Mouse (Mus musculus) ES-E14 (cell line): ENCODE measurements around the gene S1pr4. TPM values are rescaled to one million over a fixed set of nuclear protein-coding genes. Genes with fewer than 3 reads are reported as not detected.

Experiments
- DNase-seq: peaks from one replicate; pipeline ENCODE4 v3.0.0-alpha.2; 2013; ENCODE audit warnings: low read depth, low spot score
- H3K27ac ChIP-seq: 2 replicates; pipeline ENCODE4 v1.5.1; 2012; ENCODE audit warnings: low read depth, mild to moderate bottlenecking, low read length, moderate library complexity, mixed read lengths; ENCODE audit not compliant: poor library complexity, insufficient read depth, severe bottlenecking
- H3K36me3 ChIP-seq: 2 replicates; pipeline ENCODE4 v1.6.1; 2012; ENCODE audit warnings: mild to moderate bottlenecking, low read length, moderate library complexity, mixed read lengths; ENCODE audit not compliant: control insufficient read depth, poor library complexity, insufficient read depth, severe bottlenecking
- H3K4me1 ChIP-seq, 2 experiments: fragments of 150-350 bp in 1 of 2; sonication (generic) in 1 of 2; 2 replicates each; pipeline ENCODE4 v1.6.1; 2012; ENCODE audit warnings: low read length in 2 of 2, mild to moderate bottlenecking in 1 of 2, mixed read lengths in 1 of 2; ENCODE audit not compliant: control insufficient read depth in 2 of 2, insufficient read depth in 2 of 2, poor library complexity in 1 of 2
- H3K4me3 ChIP-seq, 2 experiments: fragments of 150-350 bp in 1 of 2; sonication (generic) in 1 of 2; 2 replicates each; pipeline ENCODE4 v1.5.1; 2012; ENCODE audit warnings: low read length in 2 of 2, low read depth in 1 of 2, mild to moderate bottlenecking in 1 of 2, mixed read lengths in 1 of 2; ENCODE audit not compliant: insufficient read depth in 1 of 2, poor library complexity in 1 of 2, severe bottlenecking in 1 of 2
- H3K9ac ChIP-seq: 2 replicates; pipeline ENCODE4 v1.6.1; 2012; ENCODE audit warnings: low read depth, mild to moderate bottlenecking, low read length, mixed read lengths; ENCODE audit not compliant: poor library complexity, insufficient read depth, severe bottlenecking
- H3K9me3 ChIP-seq: fragments of 150-350 bp; sonication (generic); 2 replicates; pipeline ENCODE4 v1.6.1; 2012; ENCODE audit warnings: low read depth, mild to moderate bottlenecking, low read length; ENCODE audit not compliant: control insufficient read depth, insufficient read depth
- CHD2 ChIP-seq: IDR thresholded peaks from 2 replicates; pipeline ENCODE4 v1.6.1; 2014; ENCODE audit warnings: mild to moderate bottlenecking, low read depth, low read length, inconsistent platforms
- HCFC1 ChIP-seq: IDR thresholded peaks from 2 replicates; pipeline ENCODE4 v1.6.1; 2012; ENCODE audit warnings: low read length, inconsistent platforms, borderline replicate concordance; ENCODE audit not compliant: insufficient read depth
- MAFK ChIP-seq: IDR thresholded peaks from 2 replicates; pipeline ENCODE4 v1.6.1; 2014; ENCODE audit warnings: mild to moderate bottlenecking, low read depth, low read length, inconsistent platforms; ENCODE audit not compliant: insufficient read depth
- ZC3H11A ChIP-seq: IDR thresholded peaks from 2 replicates; pipeline ENCODE4 v1.6.1; 2012; ENCODE audit warnings: low read depth, mild to moderate bottlenecking, inconsistent platforms, low read length, borderline replicate concordance
- ZNF384 ChIP-seq: IDR thresholded peaks from 2 replicates; pipeline ENCODE4 v1.6.1; 2012; ENCODE audit warnings: low read depth, low read length, inconsistent platforms
- in situ Hi-C, 2 experiments: fragments of 600-800 bp; cut with MboI; formaldehyde crosslinking; loops; one replicate each; pipeline ENCODE4 v1.15.1; 2025; ENCODE audit warnings: low sequenced_read_pairs in 2 of 2, inconsistent platforms in 1 of 2; ENCODE audit not compliant: unreplicated experiment in 2 of 2
- total RNA-seq: library from RNA; depleted of rRNA; stranded (reverse); fragments of 300-350 nt; gene quantifications from 2 replicates; pipeline ENCODE4 v1.2.3, GENCODE M21; 2012

The S1pr4 gene
- total RNA-seq, 1 experiment: 0.94 TPM

DNA sequence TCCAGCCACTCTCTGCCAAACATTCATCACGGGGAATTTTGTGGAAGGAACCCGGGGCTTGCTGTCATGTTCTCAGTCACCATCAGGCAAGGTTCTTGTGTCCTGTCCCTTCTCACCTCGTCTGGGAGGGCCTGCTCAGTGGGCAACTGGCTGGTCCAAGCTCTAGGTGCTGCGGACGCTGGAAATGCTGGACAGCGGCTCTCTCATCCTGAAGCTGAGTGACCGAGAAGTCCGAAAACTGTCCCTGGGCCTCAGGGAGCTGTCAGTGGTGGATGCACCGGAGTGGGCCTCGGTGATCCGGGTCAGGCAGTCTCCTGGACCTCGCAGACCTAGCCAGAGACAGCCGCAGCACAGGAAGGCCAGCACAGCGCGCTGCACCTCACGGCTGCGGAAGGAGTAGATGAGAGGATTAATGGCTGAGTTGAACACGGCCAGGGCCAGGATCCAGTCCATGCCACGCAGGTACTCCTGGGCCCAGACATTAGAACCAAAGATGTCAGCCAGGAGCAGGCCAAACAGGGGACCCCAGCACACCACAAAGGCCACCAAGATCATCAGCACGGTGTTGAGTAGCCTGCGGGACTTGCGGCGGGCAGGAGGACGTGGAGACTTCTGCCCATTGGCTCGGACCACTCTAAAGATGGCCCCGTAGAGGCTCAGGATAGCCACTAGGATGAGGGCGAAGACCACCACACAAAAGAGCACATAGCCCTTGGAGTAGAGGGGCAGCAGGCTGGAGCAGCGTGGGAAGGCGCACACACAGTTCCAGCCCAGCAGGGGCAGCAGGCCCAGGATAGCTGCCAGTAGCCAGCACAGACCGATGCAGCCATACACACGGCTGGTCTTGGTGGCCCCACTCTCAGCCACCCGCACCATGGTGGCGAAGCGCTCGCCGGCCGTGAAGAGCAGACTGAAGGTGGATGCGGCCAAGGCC is 1.3 kb downstream of the S1pr4 start:
- DNase-seq: no peak
- H3K36me3 ChIP-seq: no peaks in the 10 kb centered on the region
- in situ Hi-C loops: no loop called here
- peaks cover 0 to 14% of the 10 kb centered on the region in 2 experiments; a peak in 2 of 4 replicates for H3K4me1 ChIP-seq
- TF ChIP-seq ZC3H11A (no peak), MAFK (no peak), HCFC1 (no peak), CHD2 (no peak), ZNF384 (no peak)
- no peak overlapping the region for H3K27ac ChIP-seq
- peak overlapping the region; percentile 18 to 48 for H3K4me3 ChIP-seq
- H3K9ac ChIP-seq: peak overlapping the region; percentile 29
- no peaks in the 10 kb centered on the region for H3K9me3 ChIP-seq

- Histone ChIP-seq H3K27ac (no peak overlapping the region), H3K9ac (no peak overlapping the region)
- in situ Hi-C loops: no loop called here
Observed at GRCm38 (mm10) chr10:81497401-81498270, 2.3 kb downstream of the S1pr4 start.

DNA sequence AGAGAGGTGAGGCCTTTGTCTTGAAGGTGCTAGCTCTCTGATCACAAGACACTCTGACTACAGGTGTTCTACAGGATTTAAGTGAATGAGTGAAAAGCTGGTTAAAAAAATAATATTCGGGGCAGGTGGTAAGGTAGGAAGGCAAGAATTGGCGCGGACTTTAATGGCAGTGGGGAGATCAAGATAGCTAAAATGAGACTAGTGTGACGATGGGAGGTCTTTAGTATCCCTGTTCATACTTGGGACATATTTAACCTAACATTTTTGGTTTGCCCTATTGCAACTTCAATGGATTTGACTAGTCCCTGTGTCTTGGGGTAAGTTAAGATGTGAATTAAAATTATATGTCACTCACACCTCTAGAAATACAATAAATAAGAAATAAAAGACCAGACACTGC is 3.0 kb downstream of the S1pr4 start:
- Histone ChIP-seq H3K9me3 (no peaks in the 10 kb centered on the region), H3K4me1 (peaks cover 0 to 14% of the 10 kb centered on the region in 2 experiments; a peak in 2 of 4 replicates), H3K36me3 (peaks cover 15% of the 10 kb centered on the region; the same call in 1 of the 2 replicates), H3K27ac (no peak overlapping the region), H3K9ac (no peak overlapping the region), H3K4me3 (no peak overlapping the region)
- TF ChIP-seq CHD2 (no peak), MAFK (no peak), ZC3H11A (no peak), HCFC1 (no peak), ZNF384 (no peak)
- in situ Hi-C loops: no loop called here
- DNase-seq: no peak

More at GRCm38 (mm10) chr10:81497401-81498270, 2.3 kb downstream of the S1pr4 start:
- no peak overlapping the region for H3K4me3 ChIP-seq
- peaks cover 9% of the 10 kb centered on the region; the same call in 1 of the 2 replicates for H3K36me3 ChIP-seq
- H3K9me3 ChIP-seq: no peaks in the 10 kb centered on the region
- DNase-seq: no peak
- no peak for TF ChIP-seq ZC3H11A
- TF ChIP-seq ZNF384: no peak
- TF ChIP-seq MAFK: no peak
- no peak for TF ChIP-seq HCFC1
- no peak for TF ChIP-seq CHD2
- peaks cover 0 to 14% of the 10 kb centered on the region in 2 experiments; a peak in 2 of 4 replicates for H3K4me1 ChIP-seq

- H3K27ac ChIP-seq: 0 out of 2 replicates have a peak within 1 kb of the TSS, but pooled peaks have one; percentile 7
Observed at GRCm38 (mm10) chr10:81496264-81496901, 3.5 kb downstream of the S1pr4 start, which contains the start of gene Ncln. TSS of gene Ncln (minus strand) at chr10:81496392.

More at GRCm38 (mm10) chr10:81496264-81496901, 3.5 kb downstream of the S1pr4 start, which contains the start of gene Ncln:
- TF ChIP-seq ZNF384 (no peak), MAFK (no peak), CHD2 (peak; percentile 48; the same call in 1 of the 2 replicates), ZC3H11A (no peak), HCFC1 (peak; percentile 97)
- H3K9me3 ChIP-seq: no peaks in the 10 kb centered on the region
- in situ Hi-C loops: no loop called here
- peaks cover 20% of the 10 kb centered on the region; the same call in 1 of the 2 replicates for H3K36me3 ChIP-seq
- peak within 1 kb of the TSS; percentile 92 for H3K9ac ChIP-seq
- peaks cover 0 to 14% of the 10 kb centered on the region in 2 experiments; a peak in 2 of 4 replicates for H3K4me1 ChIP-seq
- H3K4me3 ChIP-seq: peak within 1 kb of the TSS; percentile 83 to 85
- DNase-seq: peak; percentile 95
